Mouse (Mus musculus): Measurements from ENCODE around the gene Rps27l. TPM values are rescaled to one million over a fixed set of nuclear protein-coding genes. Genes with fewer than 3 reads are reported as not detected.

Rps27l gene
- polyA plus RNA-seq, 1 experiment, result 160 TPM

DNA sequence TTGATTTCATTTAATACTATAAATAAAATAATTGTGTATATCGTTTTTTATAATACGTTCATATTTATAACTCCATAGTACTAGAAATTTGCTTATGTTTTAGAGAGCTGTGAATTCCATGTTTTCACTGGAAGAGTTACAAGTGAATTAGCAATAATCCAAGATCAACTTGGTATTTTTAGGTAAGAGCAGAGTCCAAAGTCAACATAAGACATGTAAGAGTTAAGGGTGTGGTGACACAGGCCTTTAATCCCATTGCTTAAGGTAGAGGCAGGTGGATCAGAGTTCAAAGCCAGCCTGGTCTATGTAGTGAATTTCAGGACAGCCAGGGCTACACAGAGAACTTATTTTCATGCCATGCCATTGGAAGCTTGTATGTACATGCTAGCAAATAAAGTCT, 2.6 kb downstream of the Rps27l start:
- TF ChIP-seq GATA1 (IDR thresholded peaks at IDR 0.05; ENCODE audit: low read length), result no peak

DNA sequence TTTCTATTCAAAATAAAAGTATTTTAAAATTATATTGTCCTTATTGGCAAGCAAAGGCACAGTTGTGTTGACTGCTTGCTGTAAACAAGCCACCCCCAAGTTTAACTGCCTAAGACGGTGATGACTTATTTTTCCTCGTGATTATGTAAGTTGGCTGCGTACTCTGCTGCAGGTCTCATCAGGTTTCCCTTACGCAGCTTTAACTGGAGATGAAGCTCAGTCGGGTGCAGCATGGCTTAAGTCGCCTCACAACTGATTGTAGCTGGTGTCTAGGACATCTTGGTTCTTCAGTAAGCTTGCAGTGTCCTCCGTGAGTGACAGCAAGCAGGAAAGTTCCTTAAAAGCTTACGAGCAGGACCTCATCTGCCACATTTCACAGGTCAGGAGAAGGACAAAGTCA, 6.4 kb downstream of the Rps27l start:
- TF ChIP-seq GATA1 (IDR thresholded peaks at IDR 0.05; ENCODE audit: low read length), result no peak

DNA sequence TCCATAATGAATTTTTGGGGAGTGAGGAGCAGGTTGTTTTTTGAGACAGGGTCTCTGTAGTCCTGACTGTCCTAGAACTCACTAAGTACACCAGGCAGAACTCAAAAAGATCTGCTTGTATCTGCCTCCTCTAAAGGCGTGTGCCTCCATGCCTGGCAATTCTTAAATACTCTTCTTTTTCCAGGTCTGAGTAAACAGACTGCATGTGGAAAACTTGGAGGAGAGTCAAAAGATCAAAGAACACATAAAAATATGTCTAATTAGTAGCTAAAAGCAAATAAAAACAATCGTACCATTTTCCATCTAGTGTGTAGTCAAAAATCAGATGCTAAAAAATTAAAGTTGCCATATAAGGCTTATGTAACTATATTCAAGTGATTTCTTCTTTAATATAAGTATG, 7.0 kb downstream of the Rps27l start:
- no peak for TF ChIP-seq GATA1 (IDR thresholded peaks at IDR 0.05; ENCODE audit: low read length)

DNA sequence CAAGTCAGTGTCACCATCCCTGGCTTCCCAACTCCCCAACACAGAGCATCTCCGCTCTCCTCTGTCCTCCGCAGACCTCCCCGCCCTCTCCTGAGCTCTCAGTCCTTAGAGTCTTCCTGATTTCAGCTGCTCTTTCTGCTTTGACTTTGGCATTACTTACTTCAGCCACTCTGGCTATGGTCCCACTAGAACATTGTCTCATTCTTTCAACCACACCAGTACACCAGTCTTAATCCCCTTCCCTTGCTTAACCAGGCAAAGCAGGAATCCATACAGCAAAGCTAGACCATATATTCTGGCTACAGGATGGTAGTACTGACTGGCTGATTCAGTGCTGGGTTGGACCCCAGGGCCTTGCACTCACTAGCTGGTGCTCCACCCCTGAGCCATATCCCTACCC, 11.6 kb downstream of the Rps27l start:
- TF ChIP-seq GATA1 (IDR thresholded peaks at IDR 0.05; ENCODE audit: low read length), result no peak

DNA sequence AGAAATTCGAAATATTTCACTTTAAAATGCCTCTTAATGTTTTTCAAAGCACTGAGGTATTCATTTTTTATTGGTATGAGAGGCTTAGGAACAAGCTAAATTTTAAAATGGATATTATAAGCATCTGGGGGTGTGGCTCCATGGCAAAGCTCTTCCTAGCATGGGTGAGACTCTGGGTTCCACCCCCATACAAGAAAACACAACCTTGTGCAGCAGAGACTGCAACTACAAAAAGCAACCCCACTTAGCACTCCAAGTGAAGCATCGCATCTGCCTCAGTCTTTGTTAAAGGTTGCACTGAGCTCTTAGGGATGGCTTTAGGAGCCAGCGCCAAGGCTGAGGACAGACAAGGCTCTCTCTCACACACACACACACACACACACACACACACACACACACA, 15.6 kb downstream of the Rps27l start:
- no peak for TF ChIP-seq GATA1 (IDR thresholded peaks at IDR 0.05; ENCODE audit: low read length)

- TF ChIP-seq GATA1 (IDR thresholded peaks at IDR 0.05; ENCODE audit: low read length), result no peak
Observed at GRCm38 (mm10) chr9:66967492-66967891, 21.6 kb downstream of the Rps27l start.

DNA sequence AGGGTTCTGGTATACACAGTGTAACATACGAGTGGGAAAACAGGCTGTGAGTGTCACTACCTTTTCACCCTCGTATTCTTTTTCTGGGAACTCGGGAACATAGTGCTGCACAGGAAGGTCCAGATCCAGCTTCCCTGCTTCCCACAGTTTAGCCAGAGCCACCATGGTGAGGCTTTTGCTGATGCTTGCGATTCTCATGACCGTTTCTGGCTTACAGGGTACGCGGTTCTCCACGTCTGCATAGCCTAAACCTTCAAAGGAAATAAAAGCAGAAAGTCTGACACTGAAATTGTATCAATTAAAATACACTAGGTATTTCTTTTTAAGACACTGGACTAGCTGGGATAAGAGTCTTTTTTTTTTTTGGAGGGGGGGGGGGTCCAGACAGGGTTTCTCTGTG, 25.2 kb downstream of the Rps27l start:
- TF ChIP-seq GATA1 (IDR thresholded peaks at IDR 0.05; ENCODE audit: low read length), result no peak

DNA sequence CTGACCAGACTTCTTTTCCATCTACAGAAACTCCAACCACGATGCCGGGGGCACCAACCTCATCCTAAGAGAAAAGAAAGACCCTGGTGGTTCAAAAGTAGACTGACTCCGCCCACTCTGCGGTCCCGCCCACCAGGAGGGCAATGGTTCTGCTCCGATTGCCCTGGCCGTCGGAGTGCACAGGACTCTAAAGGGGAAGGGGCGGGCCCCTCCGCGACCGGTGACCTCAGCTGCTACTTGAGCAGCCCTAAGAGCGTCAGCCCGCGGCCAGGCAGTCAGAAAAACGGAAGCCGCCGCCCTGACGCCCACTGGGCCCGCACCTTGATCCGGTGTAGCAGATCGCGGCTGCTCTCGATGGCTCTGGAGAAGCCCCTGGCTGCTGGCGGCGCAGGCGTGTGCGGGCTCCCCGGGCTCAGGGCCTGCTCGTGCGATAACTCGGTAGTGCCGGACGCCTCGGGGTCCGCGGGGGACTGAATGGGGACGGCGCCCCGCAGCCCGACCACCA, 28.9 kb downstream of the Rps27l start:
- no peak for TF ChIP-seq GATA1 (IDR thresholded peaks at IDR 0.05; ENCODE audit: low read length)

GRCm38 (mm10) chr9:66975239-66975645, 29.4 kb downstream of the Rps27l start, which contains the start of gene Lactb:
Lactb (minus strand) TSS chr9:66975484.
- TF ChIP-seq GATA1 (IDR thresholded peaks at IDR 0.05; ENCODE audit: low read length), result no peak

GRCm38 (mm10) chr9:66977121-66977520, 31.2 kb downstream of the Rps27l start:
- TF ChIP-seq GATA1 (IDR thresholded peaks at IDR 0.05; ENCODE audit: low read length), result no peak

- no peak for TF ChIP-seq GATA1 (IDR thresholded peaks at IDR 0.05; ENCODE audit: low read length)
Observed at GRCm38 (mm10) chr9:66977982-66978381, 32.1 kb downstream of the Rps27l start.

DNA sequence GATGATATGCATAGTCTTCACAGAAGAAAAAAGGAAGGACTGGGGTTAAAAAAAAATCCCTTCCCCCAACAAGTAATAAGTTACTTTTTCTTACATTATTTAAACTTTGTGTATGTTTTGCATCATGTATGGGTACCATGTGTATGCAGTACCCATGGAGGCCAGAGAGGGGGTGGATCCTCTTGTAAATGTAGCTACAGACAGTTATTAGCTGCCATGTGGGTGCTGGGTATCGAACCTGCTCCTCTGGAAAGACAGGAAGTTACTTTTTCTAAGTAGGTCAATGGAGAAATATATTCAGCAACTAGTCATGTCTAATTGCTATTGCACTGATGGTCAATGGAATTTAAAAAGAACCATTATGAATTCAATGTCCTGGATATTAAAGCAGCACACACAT, 32.6 kb downstream of the Rps27l start:
- no peak for TF ChIP-seq GATA1 (IDR thresholded peaks at IDR 0.05; ENCODE audit: low read length)

DNA sequence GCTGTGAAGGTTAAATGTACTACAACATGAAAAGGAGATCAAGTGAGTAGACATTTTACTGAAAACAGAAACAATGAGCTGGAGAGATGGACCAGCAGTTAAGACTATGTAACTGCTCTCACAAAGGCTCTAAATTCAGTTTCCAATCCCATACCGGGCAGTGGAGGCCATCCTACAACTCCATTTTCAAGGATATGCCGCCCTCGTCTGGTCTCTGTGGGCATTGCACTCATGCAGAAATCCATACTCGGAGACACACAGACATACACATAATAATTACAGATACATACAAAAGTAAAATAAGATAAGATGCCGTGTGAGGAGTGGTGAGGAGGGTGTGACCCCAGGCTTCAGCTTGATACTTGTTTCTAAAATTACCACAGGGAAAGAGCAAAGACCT, 34.6 kb downstream of the Rps27l start:
- TF ChIP-seq GATA1 (IDR thresholded peaks at IDR 0.05; ENCODE audit: low read length), result no peak

- TF ChIP-seq GATA1 (IDR thresholded peaks at IDR 0.05; ENCODE audit: low read length), result no peak
Observed at GRCm38 (mm10) chr9:66982085-66982484, 36.2 kb downstream of the Rps27l start.

DNA sequence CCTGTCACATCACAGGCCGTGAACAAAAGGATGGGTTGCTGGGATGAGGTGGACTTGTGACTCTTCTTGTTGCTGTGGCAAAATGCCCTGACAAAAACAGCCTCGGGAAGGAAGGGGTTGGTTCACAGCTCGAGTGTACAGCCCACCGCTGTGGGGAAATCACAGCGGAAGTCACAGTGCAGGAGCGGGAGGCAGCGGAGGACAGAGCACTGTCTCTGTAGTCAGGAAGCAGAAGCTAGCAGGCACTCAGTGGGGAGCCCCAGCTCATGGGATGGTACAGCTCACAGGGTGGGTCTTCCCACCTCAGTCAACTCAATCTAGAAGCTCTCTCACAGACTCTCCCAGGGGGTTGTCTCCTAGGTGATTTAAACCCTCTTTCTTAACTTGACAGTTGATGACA, 39.5 kb downstream of the Rps27l start:
- TF ChIP-seq GATA1 (IDR thresholded peaks at IDR 0.05; ENCODE audit: low read length), result no peak

- no peak for TF ChIP-seq GATA1 (IDR thresholded peaks at IDR 0.05; ENCODE audit: low read length)
Observed at GRCm38 (mm10) chr9:66988198-66988887, 42.5 kb downstream of the Rps27l start.

DNA sequence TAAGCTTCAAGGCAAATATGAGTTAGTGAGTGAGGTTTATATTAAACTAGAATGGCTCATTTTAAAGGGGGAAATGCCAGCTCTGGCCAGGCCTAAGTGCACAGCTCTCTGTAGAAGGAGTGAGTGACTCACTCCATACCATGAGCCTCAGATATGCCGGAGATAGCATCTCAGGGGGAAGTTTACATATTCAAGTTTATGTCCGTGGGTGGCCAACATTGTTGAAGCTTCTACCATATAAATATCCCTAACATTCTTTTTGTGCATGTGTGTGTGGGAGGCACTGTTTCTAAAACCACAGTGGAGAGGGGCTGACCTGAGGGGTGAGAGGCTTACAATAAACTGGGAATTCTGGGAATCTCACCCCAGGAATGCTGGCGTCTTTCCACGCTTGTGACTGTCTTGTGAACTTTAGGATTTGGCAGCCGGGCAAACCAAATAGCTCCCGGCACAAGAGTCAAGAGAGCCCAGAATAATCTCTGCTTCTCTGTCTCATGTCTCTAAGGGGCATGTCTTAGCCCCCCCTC, 43.1 kb downstream of the Rps27l start:
- TF ChIP-seq GATA1 (IDR thresholded peaks at IDR 0.05; ENCODE audit: low read length), result no peak
